28 mouse cellular contexts compared by ENCODE assay signal in the genomic region with DNA sequence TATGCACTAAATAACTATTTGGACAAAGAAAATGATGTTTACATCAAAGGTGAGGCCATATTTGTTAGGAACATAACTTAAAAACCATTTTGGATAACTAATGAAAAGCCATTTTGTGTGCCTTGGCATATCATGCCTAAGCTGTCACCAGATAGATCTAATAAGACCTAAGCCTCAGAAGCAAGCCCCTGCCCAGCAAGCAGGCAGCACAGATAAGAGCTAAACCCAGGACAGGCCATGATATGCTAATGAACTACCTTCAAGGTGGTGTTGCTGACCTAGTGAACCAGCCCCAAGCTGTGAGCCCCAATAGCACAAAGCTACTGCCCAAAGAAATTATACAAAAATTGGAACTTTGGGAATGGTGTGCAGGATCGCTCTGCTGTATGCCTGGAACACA.
DNase-seq lines count a peak whose midpoint lies in the region; ATAC-seq and TF ChIP-seq lines count a peak whose summit lies in the region.
"Had no signal": no experiment of that assay in that cellular context is flagged by ENCODE, and none has a peak within 500 bp of the region (broad histone marks: within the 10 kb centered on the region; RNA-seq: fewer than 3 reads in every experiment).

No protein-coding gene starts in this region.

- H3K4me3 ChIP-seq in G1E (ENCODE audit: low read depth, low read length) = no peak overlapping the region
- no peak overlapping the region for H3K4me3 ChIP-seq in liver, embryonic 14.5 days (ENCODE audit: insufficient read depth in 1 of 2, low read depth in 2 of 2, low read length in 2 of 2)
- H3K4me3 ChIP-seq: embryonic facial prominence, embryonic 10.5 days; embryonic facial prominence, embryonic 15.5 days; heart, embryonic 12.5 days; hindbrain, embryonic 15.5 days; layer of hippocampus, adult 2 months; left cerebral cortex, adult 2 months; limb, embryonic 12.5 days had no signal

- 50% methylated on average over 1 of the region's 1 CpGs for WGBS in liver, embryonic 14.5 days (ENCODE audit: insufficient replicate concordance)

- peak overlapping the region; percentile 87 for H3K27ac ChIP-seq in liver, embryonic 14.5 days
- H3K27ac ChIP-seq: embryonic facial prominence, embryonic 10.5 days; embryonic facial prominence, embryonic 15.5 days; hindbrain, embryonic 15.5 days; layer of hippocampus, adult 2 months; left cerebral cortex, adult 2 months; limb, embryonic 12.5 days had no signal

- peak; percentile 29; the same call in 1 of the 2 replicates for ATAC-seq in G1E (ENCODE audit: extremely low read depth, insufficient number of reproducible peaks, low FRiP score, poor library complexity, severe bottlenecking)
- peak; percentile 74 for ATAC-seq in erythroid progenitor cell, adult 5-6 weeks (replicated peaks; ENCODE audit: low FRiP score, poor library complexity, severe bottlenecking)
- ATAC-seq in liver, embryonic 14.5 days (ENCODE audit: insufficient read depth) = peak; percentile 78
- peak; percentile 66 for ATAC-seq in megakaryocyte-erythroid progenitor cell, adult 5-6 weeks (replicated peaks; ENCODE audit: low FRiP score, low TSS enrichment, poor library complexity, severe bottlenecking)
- no peak for ATAC-seq in monocyte, adult 5-6 weeks (replicated peaks; ENCODE audit: insufficient number of reproducible peaks, low FRiP score, low TSS enrichment, poor library complexity, severe bottlenecking)
- no peak for ATAC-seq in CD4-positive, CD25-positive, alpha-beta regulatory T cell, adult 4 months
- ATAC-seq: forebrain, embryonic 14.5 days; inflammation-experienced regulatory T-cells, adult 6 months; lung, postnatal 0 days had no signal

- peak; percentile 91 for TF ChIP-seq EP300 in liver, embryonic 14.5 days (IDR thresholded peaks at IDR 0.05; ENCODE audit: low read depth)

- H3K36me3 ChIP-seq in G1E (replicated peaks) = no peaks in the 10 kb centered on the region
- no peaks in the 10 kb centered on the region for H3K36me3 ChIP-seq in liver, embryonic 14.5 days (replicated peaks; ENCODE audit: control insufficient read depth, insufficient read depth, low read depth)
- H3K36me3 ChIP-seq: embryonic facial prominence, embryonic 10.5 days; embryonic facial prominence, embryonic 15.5 days; heart, embryonic 12.5 days; hindbrain, embryonic 15.5 days; limb, embryonic 12.5 days had no signal

- no peaks in the 10 kb centered on the region for H3K27me3 ChIP-seq in G1E (ENCODE audit: insufficient read depth, low read length)
- no peaks in the 10 kb centered on the region for H3K27me3 ChIP-seq in liver, embryonic 14.5 days (ENCODE audit: control insufficient read depth, insufficient read depth, low read length)
- H3K27me3 ChIP-seq: embryonic facial prominence, embryonic 15.5 days; heart, embryonic 12.5 days; hindbrain, embryonic 15.5 days; limb, embryonic 12.5 days had no signal

- H3K4me1 ChIP-seq in G1E (ENCODE audit: insufficient read depth, low read depth, low read length) = peaks cover 58% of the 10 kb centered on the region
- H3K4me1 ChIP-seq in liver, embryonic 14.5 days (replicated peaks; ENCODE audit: control insufficient read depth in 2 of 2, insufficient read depth in 2 of 2, low read length in 1 of 2) = peaks cover 51 to 58% of the 10 kb centered on the region in 2 experiments
- H3K4me1 ChIP-seq: embryonic facial prominence, embryonic 10.5 days; embryonic facial prominence, embryonic 15.5 days; heart, embryonic 12.5 days; hindbrain, embryonic 15.5 days; limb, embryonic 12.5 days had no signal

- peak overlapping the region; percentile 7; the same call in 1 of the 2 replicates for H3K9ac ChIP-seq in liver, embryonic 14.5 days (replicated peaks)
- H3K9ac ChIP-seq: embryonic facial prominence, embryonic 15.5 days; heart, embryonic 12.5 days; hindbrain, embryonic 15.5 days; limb, embryonic 12.5 days had no signal

- peak overlapping the region; percentile 41 for H3K4me2 ChIP-seq in liver, embryonic 14.5 days (ENCODE audit: low read depth)
- H3K4me2 ChIP-seq: embryonic facial prominence, embryonic 15.5 days; heart, embryonic 12.5 days; hindbrain, embryonic 15.5 days; limb, embryonic 12.5 days had no signal

- DNase-seq in G1E (ENCODE audit: low spot score) = no peak
- DNase-seq in liver, embryonic 14.5 days (ENCODE audit: low read depth in 3 of 3, low spot score in 3 of 3) = peak; percentile 53 to 73 (median 67)
- no peak for DNase-seq in T-cell, adult 2 months (ENCODE audit: low spot score)
- DNase-seq: adrenal gland, adult 8-10 months; cerebellum, adult 2 months; cerebellum, postnatal 25 days; gastrocnemius, postnatal 36 days; heart, adult 18-20 months; kidney, adult 2 months; kidney, postnatal 36 days; lung, adult 18-20 months; lung, postnatal 4 days; midbrain, embryonic 14.5 days; right cerebral cortex, postnatal 25 days had no signal

- H3K9me3 ChIP-seq in G1E (replicated peaks) = 0 out of 2 replicates have a peak, but pooled peaks cover 2% of the 10 kb centered on the region
- no peaks in the 10 kb centered on the region for H3K9me3 ChIP-seq in liver, embryonic 14.5 days (ENCODE audit: control insufficient read depth, low read length)
- H3K9me3 ChIP-seq: embryonic facial prominence, embryonic 10.5 days; embryonic facial prominence, embryonic 15.5 days; heart, embryonic 12.5 days; hindbrain, embryonic 15.5 days; limb, embryonic 12.5 days had no signal

- TF ChIP-seq CTCF in G1E (IDR thresholded peaks at IDR 0.05; ENCODE audit: low read depth, low read length) = no peak
- no peak for TF ChIP-seq CTCF in liver, embryonic 14.5 days (IDR thresholded peaks at IDR 0.05; ENCODE audit: low read depth)

Comparison
In these comparisons a context has a peak if more than half of its experiments do, and no peak if none do; other contexts are left out.
1. ATAC-seq: peak in G1E (single experiment), erythroid progenitor cell, adult 5-6 weeks (single experiment), liver, embryonic 14.5 days (single experiment) and megakaryocyte-erythroid progenitor cell, adult 5-6 weeks (single experiment); none in monocyte, adult 5-6 weeks (single experiment) and CD4-positive, CD25-positive, alpha-beta regulatory T cell, adult 4 months (single experiment).
2. DNase-seq: peak in liver, embryonic 14.5 days (3 of 3); none in G1E (single experiment) and T-cell, adult 2 months (single experiment).